Mouse (Mus musculus) G1E (cell line): ENCODE measurements around the gene Dusp19.

Experiments
- CTCF ChIP-seq: IDR thresholded peaks from 2 replicates; pipeline ENCODE4 v1.5.1; 2012; ENCODE audit warnings: low read depth, low read length, inconsistent platforms, mixed read lengths
- GATA1 ChIP-seq: IDR thresholded peaks from 2 replicates; pipeline ENCODE4 v1.6.1; 2012; ENCODE audit warnings: borderline replicate concordance, low read length, inconsistent platforms, mixed read lengths
- GATA2 ChIP-seq: IDR thresholded peaks from 2 replicates; pipeline ENCODE4 v1.6.1; 2012; ENCODE audit warnings: low read depth, low read length, inconsistent platforms, borderline replicate concordance

DNA sequence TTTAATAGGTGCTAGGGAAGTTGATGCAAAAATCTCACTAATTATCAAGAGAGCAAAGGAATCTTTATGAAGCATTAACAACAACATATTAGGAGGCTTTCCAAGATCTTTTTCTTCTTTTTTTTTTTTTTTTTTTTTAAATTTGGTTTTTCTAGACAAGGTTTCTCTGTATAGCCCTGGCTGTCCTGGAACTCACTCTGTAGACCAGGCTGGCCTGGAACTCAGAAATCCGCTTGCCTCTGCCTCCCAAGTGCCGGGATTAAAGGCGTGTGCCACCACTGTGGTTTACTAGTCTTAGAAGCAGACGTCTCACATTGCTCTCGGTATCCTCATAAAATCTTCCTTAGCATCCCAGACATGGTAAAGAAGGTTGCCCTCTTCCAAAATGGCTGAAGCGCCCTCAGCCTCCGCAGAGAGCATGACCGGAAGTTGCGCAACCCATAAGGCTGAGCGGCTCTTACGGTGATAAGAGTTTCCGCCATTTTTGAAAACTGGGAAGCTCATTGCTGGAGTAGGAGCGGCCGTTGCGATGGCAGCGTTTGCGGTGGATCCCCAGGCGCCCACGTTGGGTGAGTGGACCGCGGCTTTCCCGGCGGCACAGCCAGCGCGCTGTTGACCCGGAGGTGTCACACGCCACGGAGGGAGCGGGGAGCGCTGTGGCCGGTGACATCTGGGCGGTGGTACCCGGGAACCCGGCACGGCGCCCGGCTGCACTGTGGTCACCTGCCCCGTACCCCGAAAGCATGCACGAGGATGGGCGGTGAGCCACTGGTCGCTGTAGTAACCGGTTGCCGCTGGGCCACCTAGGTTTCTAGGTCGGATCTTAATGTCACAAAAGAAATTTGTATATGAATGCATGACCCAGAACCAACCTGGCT lies 21.8 kb downstream of the Dusp19 start:
- TF ChIP-seq CTCF (no peak), GATA2 (no peak), GATA1 (no peak)
